Mouse (Mus musculus): ENCODE data around the gene Pcnt. TPM values are rescaled to one million over a fixed set of nuclear protein-coding genes. Genes with fewer than 3 reads are reported as not detected.

The Pcnt gene
- total RNA-seq, 2 experiments from 2014 or later, result 22.8 to 26.6 TPM

DNA sequence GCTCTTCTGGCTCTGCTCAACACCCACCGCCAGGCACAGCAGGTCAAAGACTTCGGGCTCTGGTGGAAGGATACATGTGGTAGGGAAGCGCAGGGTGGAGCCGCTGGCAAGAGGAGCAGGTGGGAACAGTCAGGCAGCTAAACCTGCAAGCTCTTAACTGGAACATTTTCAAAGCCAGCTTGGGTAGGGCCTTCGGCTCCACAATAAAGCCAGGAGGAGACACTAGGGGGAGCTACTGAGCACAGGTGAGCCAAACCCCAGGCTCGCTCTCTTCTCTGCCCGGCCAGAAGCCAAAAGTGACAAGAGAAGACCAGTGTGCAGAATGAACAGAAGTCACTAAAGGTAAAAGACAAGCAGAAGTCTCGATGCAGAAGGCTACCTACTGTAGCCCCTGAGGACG is 50.8 kb downstream of the Pcnt start:
- intact Hi-C loops (cut with DNase I), result no loop called here
- no peak overlapping the region for H3K27ac ChIP-seq
- peak; percentile 71 for TF ChIP-seq CTCF (IDR thresholded peaks at IDR 0.05)
- H3K4me3 ChIP-seq, result no peak overlapping the region
- no peak for DNase-seq (ENCODE audit: extremely low spot score in 1 of 2, low spot score in 2 of 2)

DNA sequence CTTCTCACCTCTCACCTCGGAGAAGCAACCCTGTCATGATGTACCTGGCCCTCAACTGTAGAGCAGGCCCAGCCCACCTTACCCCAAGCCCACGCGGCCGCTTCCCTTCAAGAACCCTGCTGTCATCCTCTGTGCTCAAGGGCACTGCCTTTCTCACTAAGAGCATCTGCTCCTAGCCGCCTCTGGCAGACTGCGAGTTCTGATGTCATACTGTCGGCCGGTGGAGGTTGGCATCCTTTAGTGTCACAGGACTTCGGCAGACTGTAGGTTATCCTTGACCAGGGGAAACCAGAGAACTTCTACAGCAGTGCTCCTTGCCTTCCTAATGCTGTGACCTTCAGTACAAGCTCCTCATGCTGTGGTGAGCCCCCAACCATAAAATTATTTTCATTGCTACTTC is 51.4 kb downstream of the Pcnt start:
- no peak overlapping the region for H3K27ac ChIP-seq
- intact Hi-C loops (cut with DNase I), result no loop called here
- no peak overlapping the region for H3K4me3 ChIP-seq
- no peak for TF ChIP-seq CTCF (IDR thresholded peaks at IDR 0.05)
- no peak for DNase-seq (ENCODE audit: extremely low spot score in 1 of 2, low spot score in 2 of 2)

GRCm38 (mm10) chr10:76374981-76375380 is 67.6 kb downstream of the Pcnt start:
- no peak overlapping the region for H3K4me3 ChIP-seq
- intact Hi-C loops (cut with DNase I), result no loop called here
- no peak for DNase-seq (ENCODE audit: extremely low spot score in 1 of 2, low spot score in 2 of 2)
- no peak overlapping the region for H3K27ac ChIP-seq
- TF ChIP-seq CTCF (IDR thresholded peaks at IDR 0.05), result no peak

GRCm38 (mm10) chr10:76371736-76372135 is 70.8 kb downstream of the Pcnt start:
- Histone ChIP-seq H3K27ac (no peak overlapping the region), H3K4me3 (no peak overlapping the region)
- no peak for TF ChIP-seq CTCF (IDR thresholded peaks at IDR 0.05)
- intact Hi-C loops (cut with DNase I), result no loop called here
- DNase-seq (ENCODE audit: extremely low spot score in 1 of 2, low spot score in 2 of 2), result no peak

GRCm38 (mm10) chr10:76368766-76369165 is 73.8 kb downstream of the Pcnt start:
- DNase-seq (ENCODE audit: extremely low spot score in 1 of 2, low spot score in 2 of 2), result peak; percentile 30 to 50
- TF ChIP-seq CTCF (IDR thresholded peaks at IDR 0.05), result no peak
- intact Hi-C loops (cut with DNase I), result no loop called here
- Histone ChIP-seq H3K4me3 (no peak overlapping the region), H3K27ac (peak overlapping the region; percentile 58)

DNA sequence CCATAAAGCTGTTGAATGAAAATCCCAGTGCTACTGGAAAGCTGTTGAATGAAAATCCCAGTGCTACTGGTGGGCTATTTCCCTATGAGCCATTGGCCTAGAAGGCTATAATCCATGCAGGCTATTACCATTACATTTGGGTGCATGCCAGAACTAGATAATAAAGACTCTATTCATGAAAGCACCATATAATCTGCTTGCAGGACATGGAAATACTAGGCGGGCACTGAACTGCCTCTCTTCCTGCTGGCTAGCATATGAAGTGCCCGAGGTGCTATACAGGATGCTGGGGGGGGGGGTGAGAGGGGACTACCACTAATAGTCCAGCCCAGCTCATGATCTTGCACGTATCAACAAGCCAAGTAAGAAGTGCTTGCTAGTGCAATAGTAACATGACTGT is 79.4 kb downstream of the Pcnt start:
- TF ChIP-seq CTCF (IDR thresholded peaks at IDR 0.05), result no peak
- intact Hi-C loops (cut with DNase I), result no loop called here
- no peak overlapping the region for H3K27ac ChIP-seq
- no peak for DNase-seq (ENCODE audit: extremely low spot score in 1 of 2, low spot score in 2 of 2)
- H3K4me3 ChIP-seq, result no peak overlapping the region

DNA sequence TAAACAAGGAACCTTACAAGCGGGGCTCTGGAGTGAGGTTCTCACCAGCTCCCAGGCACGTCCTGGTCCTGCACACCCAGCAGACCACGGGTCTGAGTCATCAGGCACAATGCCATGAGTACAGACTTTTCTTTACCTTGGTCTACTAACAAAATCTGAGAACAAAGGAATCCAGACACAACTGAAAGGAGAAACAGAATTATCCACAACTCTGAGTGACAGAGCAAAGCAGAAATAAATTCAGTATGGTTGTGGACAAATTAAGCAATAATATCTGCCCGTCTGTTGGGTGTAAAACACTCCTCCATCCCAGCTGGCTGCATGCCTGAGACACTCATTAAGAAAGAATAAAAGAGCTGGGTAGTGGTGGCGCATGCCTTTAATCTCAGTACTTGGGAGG is 84.1 kb downstream of the Pcnt start:
- peak in 1 of 2 experiments; percentile 25 for DNase-seq (ENCODE audit: extremely low spot score in 1 of 2, low spot score in 2 of 2)
- Histone ChIP-seq H3K27ac (no peak overlapping the region), H3K4me3 (no peak overlapping the region)
- no peak for TF ChIP-seq CTCF (IDR thresholded peaks at IDR 0.05)
- intact Hi-C loops (cut with DNase I), result no loop called here

DNA sequence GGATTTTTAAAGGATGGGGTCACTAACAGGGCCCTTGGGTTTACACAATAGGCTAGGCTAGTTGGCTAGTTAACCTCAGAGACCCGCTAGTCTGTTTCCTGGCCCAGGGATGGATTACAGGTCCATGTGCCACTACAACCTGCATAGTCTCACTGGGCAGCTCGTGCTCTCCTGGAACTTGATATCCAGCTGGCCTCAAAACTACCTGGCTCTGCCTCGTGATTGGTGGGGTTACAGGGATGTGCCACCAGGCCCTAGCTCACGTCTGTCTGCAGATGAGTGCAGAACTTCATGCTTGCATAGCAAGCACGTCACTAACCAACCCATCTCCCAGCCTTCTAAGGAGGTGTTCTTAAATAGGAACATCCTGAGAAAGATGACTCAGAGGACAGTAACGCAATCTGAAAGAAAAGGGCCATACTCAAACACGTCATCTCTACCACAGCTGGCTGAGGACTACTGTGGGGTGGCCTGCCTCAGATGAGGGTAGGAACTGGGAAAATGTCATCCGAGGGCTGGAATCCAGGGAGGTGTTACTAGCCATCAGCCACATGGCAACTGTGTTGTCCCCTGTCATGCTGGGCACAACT is 85.2 kb downstream of the Pcnt start:
- Histone ChIP-seq H3K4me3 (no peak overlapping the region), H3K27ac (no peak overlapping the region)
- TF ChIP-seq CTCF (IDR thresholded peaks at IDR 0.05), result no peak
- intact Hi-C loops (cut with DNase I), result no loop called here
- DNase-seq (ENCODE audit: extremely low spot score in 1 of 2, low spot score in 2 of 2), result no peak

- intact Hi-C loops (cut with DNase I), result no loop called here
- no peak overlapping the region for H3K27ac ChIP-seq
- no peak for TF ChIP-seq CTCF (IDR thresholded peaks at IDR 0.05)
Measured at GRCm38 (mm10) chr10:76354974-76355373, 87.6 kb downstream of the Pcnt start.

GRCm38 (mm10) chr10:76353986-76354385 is 88.6 kb downstream of the Pcnt start:
- no peak for DNase-seq (ENCODE audit: extremely low spot score in 1 of 2, low spot score in 2 of 2)
- intact Hi-C loops (cut with DNase I), result no loop called here
- TF ChIP-seq CTCF (IDR thresholded peaks at IDR 0.05), result no peak
- Histone ChIP-seq H3K27ac (no peak overlapping the region), H3K4me3 (no peak overlapping the region)

More at GRCm38 (mm10) chr10:76354974-76355373, 87.6 kb downstream of the Pcnt start:
- DNase-seq (ENCODE audit: extremely low spot score in 1 of 2, low spot score in 2 of 2), result no peak
- H3K4me3 ChIP-seq, result no peak overlapping the region

DNA sequence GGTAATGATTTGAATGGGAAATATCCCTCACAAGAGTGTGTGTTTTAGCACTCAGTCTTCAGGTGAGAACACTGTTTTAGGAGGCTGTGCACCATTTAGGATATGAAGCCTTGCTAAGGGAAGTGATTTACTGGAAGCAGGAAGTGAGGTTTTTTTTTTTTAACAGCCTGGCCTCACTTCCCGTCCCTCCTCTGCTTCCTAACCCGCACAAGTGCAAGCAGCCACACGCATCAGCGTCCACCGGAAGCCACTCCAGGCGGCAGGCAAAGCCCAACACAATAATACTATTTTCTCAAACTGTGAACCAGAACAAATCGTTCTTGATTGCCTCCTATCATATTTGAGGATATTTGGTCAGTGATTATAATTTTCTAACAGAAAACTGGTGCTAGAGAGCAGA is 90.6 kb downstream of the Pcnt start:
- no peak for DNase-seq (ENCODE audit: extremely low spot score in 1 of 2, low spot score in 2 of 2)
- intact Hi-C loops (cut with DNase I), result no loop called here
- TF ChIP-seq CTCF (IDR thresholded peaks at IDR 0.05), result no peak
- Histone ChIP-seq H3K4me3 (no peak overlapping the region), H3K27ac (no peak overlapping the region; the same call in 1 of the 2 replicates)

DNA sequence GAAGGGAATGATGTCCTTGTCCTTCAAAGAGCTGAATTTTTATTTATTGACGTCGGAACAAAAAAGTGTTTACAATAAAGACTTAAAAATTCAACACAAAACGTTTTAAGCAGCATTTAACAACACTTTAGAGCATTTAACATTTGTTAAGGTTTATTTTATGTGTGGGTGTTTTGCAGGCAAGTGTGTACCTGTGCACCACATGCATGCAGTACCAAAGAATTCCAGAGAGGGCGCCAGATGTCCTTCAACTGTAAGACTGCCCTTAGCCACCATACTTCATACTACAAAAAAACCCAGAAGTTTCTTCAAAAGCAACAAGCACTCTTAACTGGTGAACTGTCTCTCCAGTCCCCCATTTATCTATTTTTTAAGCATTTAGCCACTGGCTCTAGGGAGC is 96.0 kb downstream of the Pcnt start:
- Histone ChIP-seq H3K4me3 (no peak overlapping the region), H3K27ac (no peak overlapping the region)
- peak; percentile 63 for TF ChIP-seq CTCF (IDR thresholded peaks at IDR 0.05)
- intact Hi-C loops (cut with DNase I), result no loop called here
- DNase-seq (ENCODE audit: extremely low spot score in 1 of 2, low spot score in 2 of 2), result no peak

DNA sequence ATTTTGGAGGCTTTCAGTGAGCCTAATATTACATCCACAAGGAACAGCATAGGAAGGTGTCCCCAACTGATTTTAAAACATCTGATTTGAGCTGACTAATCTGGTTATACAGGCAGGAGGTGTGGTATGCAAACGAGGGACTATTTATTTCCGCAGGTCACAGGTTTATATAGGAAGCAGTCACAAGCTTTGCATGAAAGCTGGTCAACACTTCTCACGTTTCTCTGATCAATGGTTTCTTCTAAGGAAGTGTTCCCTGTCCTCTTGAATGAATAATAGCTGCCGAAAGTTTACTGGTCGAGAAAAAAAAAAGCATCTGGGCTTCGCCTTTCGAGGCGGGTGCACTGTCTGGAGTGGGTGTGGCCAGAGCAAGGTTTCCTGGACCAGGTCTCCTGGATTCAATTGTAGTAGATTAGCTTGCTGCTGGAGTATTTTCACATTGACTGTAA is 96.5 kb downstream of the Pcnt start:
- H3K4me3 ChIP-seq, result peak overlapping the region; percentile 94
- TF ChIP-seq CTCF (IDR thresholded peaks at IDR 0.05), result no peak
- H3K27ac ChIP-seq, result no peak overlapping the region
- no peak for DNase-seq (ENCODE audit: extremely low spot score in 1 of 2, low spot score in 2 of 2)
- intact Hi-C loops (cut with DNase I), result no loop called here
